Mouse (Mus musculus): ENCODE measurements around the gene Fam24b. TPM values are rescaled to one million over a fixed set of nuclear protein-coding genes. Genes with fewer than 3 reads are reported as not detected.

Fam24b gene
- polyA plus RNA-seq, 1 experiment from 2014 or later, result not detected

DNA sequence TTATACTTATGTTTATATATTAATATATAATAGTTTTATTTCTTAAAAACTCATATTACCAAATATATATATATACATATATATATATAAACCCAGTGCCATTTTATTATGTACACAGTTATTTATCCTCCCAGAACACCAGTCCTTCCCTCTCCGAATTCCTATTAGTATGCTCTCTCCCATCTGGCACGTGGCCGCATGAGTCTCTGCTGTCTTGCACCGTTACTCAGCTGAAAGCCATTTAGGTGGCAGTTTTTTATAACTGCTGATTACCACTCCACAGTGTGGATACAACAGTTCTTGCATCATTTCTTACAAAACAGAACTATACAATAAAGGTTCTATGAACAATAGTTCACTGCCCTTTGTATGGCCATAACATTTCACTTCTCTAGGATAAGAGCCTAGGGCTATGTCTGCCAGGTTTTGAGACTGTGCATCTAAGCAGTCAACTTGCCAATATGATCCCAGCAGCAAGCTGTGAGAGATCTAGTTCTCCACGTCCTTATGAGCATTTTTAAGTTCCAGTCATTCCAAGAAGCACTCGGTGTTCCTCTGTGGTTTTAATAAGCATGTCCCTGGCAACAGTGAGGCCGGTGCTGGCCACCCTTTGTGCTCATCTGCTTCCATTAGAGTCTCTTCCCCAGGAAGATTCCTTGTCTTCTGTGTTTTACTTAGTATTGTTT is 16.7 kb upstream of the Fam24b start:
- DNase-seq (ENCODE audit: low spot score), result peak; percentile 52
- WGBS, result 75% methylated on average over 7 of the region's 7 CpGs
- no peaks in the 10 kb centered on the region for H3K9me3 ChIP-seq (replicated peaks; ENCODE audit: control insufficient read depth, low read length)
- ATAC-seq, result peak; percentile 34; the same call in 1 of the 2 replicates
- no peak overlapping the region for H3K9ac ChIP-seq (ENCODE audit: low read length)
- no peaks in the 10 kb centered on the region for H3K27me3 ChIP-seq (replicated peaks; ENCODE audit: control insufficient read depth, insufficient read depth, low read length)
- H3K36me3 ChIP-seq (ENCODE audit: control insufficient read depth, insufficient read depth, low read length), result peaks cover 55% of the 10 kb centered on the region
- H3K4me3 ChIP-seq (ENCODE audit: low read depth, low read length), result no peak overlapping the region
- no peak overlapping the region for H3K4me2 ChIP-seq (ENCODE audit: low read length)
- no peak overlapping the region for H3K27ac ChIP-seq (ENCODE audit: low read depth, low read length)
- no peaks in the 10 kb centered on the region for H3K4me1 ChIP-seq (ENCODE audit: control insufficient read depth, insufficient read depth, low read length)

DNA sequence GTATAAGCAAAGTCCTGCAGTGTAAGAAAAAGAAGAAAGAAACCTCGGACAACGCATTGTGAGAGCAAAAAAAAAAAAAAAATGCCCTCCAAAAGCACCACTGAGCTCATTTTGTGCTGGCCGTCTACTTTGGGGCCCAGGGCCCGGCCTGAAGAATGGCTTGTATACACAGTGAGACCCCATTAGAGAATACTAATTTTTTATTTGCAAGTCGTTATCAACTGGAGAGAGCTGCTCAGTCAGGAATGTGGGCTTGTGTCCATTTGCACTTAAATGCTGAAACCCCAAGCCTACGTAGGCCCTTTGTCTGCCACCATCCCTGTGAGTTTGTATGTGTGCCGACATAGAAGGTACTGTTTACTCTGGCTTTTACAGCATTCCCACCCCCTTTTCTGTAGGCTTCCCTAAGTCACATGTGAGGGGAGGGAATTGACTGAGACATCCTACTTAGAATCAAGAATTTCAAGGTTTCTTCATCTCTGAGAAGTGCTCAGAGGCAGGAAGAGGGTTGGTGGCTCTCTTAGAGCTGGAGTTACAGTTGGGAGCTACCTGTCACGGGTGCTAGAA is 8.3 kb upstream of the Fam24b start:
- H3K27ac ChIP-seq (ENCODE audit: low read depth, low read length), result no peak overlapping the region
- peaks cover 22% of the 10 kb centered on the region; the same call in 1 of the 2 replicates for H3K36me3 ChIP-seq (ENCODE audit: control insufficient read depth, insufficient read depth, low read length)
- ATAC-seq, result peak; percentile 55; the same call in 1 of the 2 replicates
- peaks cover 6% of the 10 kb centered on the region; the same call in 1 of the 2 replicates for H3K4me1 ChIP-seq (ENCODE audit: control insufficient read depth, insufficient read depth, low read length)
- DNase-seq (ENCODE audit: low spot score), result peak; percentile 41
- no peak overlapping the region for H3K4me3 ChIP-seq (ENCODE audit: low read depth, low read length)
- no peak overlapping the region for H3K9ac ChIP-seq (ENCODE audit: low read length)
- 22% methylated on average over 8 of the region's 8 CpGs for WGBS
- no peaks in the 10 kb centered on the region for H3K27me3 ChIP-seq (replicated peaks; ENCODE audit: control insufficient read depth, insufficient read depth, low read length)
- no peak overlapping the region for H3K4me2 ChIP-seq (ENCODE audit: low read length)
- no peaks in the 10 kb centered on the region for H3K9me3 ChIP-seq (replicated peaks; ENCODE audit: control insufficient read depth, low read length)

DNA sequence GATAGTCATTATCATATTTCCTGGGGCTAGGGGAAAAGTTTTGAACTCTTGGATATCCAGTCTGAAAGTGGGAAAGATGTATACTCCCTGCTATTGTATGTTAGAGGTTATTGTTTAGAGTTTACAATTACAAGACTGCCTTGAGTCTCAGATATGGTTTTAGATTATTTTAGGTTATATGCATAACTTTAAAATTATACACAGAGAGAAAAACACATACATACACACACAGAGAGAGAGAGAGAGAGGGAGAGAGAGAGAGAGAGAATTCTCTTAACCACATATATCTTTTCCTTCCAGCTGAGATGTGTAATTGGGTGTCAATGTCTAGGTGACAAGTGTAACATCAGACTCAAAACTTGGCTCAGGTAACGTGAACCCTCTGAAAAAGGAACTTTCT is 4.2 kb upstream of the Fam24b start, which contains the start of gene Fam24a:
Gene Fam24a, plus strand, starts transcription at position 301 of the 400 bp plus-strand sequence.
- WGBS, result 49% methylated on average over 1 of the region's 1 CpGs
- no peak within 1 kb of the TSS for H3K4me2 ChIP-seq (ENCODE audit: low read length)
- DNase-seq (ENCODE audit: low spot score), result no peak

DNA sequence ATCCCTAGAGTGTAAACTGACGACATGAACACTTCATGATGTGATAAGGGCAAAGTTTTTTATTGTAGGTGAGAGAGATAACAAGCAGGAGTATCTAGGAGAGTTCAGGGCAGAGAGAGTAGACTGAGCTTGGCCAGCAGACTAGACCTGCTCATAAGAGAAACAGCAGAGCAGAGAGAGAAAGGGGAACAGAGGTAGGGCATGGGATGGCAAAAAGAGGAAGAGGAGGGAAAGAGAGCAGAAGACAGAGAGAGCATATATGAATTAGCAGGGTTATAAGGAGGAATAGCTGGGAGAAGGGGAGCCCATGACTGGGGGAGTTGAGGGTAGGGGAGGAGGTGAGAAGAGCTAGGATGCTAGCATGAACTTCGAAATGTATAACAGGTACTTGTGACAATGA is 2.4 kb upstream of the Fam24b start:
- WGBS, result 86% methylated on average over 2 of the region's 2 CpGs
- no peak for DNase-seq (ENCODE audit: low spot score)
- Histone ChIP-seq H3K4me2 (ENCODE audit: low read length) (no peak overlapping the region), H3K9me3 (replicated peaks; ENCODE audit: control insufficient read depth, low read length) (no peaks in the 10 kb centered on the region), H3K27ac (ENCODE audit: low read depth, low read length) (no peak overlapping the region), H3K36me3 (ENCODE audit: control insufficient read depth, insufficient read depth, low read length) (no peaks in the 10 kb centered on the region), H3K4me1 (ENCODE audit: control insufficient read depth, insufficient read depth, low read length) (no peaks in the 10 kb centered on the region), H3K9ac (ENCODE audit: low read length) (no peak overlapping the region), H3K4me3 (ENCODE audit: low read depth, low read length) (no peak overlapping the region), H3K27me3 (replicated peaks; ENCODE audit: control insufficient read depth, insufficient read depth, low read length) (no peaks in the 10 kb centered on the region)
- ATAC-seq, result no peak

More for the DNA sequence above, 4.2 kb upstream of the Fam24b start, which contains the start of gene Fam24a:
- ATAC-seq, result no peak
- Histone ChIP-seq H3K27me3 (replicated peaks; ENCODE audit: control insufficient read depth, insufficient read depth, low read length) (no peaks in the 10 kb centered on the region), H3K9ac (ENCODE audit: low read length) (no peak within 1 kb of the TSS), H3K9me3 (replicated peaks; ENCODE audit: control insufficient read depth, low read length) (no peaks in the 10 kb centered on the region), H3K36me3 (ENCODE audit: control insufficient read depth, insufficient read depth, low read length) (no peaks in the 10 kb centered on the region), H3K4me3 (ENCODE audit: low read depth, low read length) (no peak within 1 kb of the TSS), H3K27ac (ENCODE audit: low read depth, low read length) (no peak within 1 kb of the TSS), H3K4me1 (ENCODE audit: control insufficient read depth, insufficient read depth, low read length) (peaks cover 6% of the 10 kb centered on the region; the same call in 1 of the 2 replicates)

DNA sequence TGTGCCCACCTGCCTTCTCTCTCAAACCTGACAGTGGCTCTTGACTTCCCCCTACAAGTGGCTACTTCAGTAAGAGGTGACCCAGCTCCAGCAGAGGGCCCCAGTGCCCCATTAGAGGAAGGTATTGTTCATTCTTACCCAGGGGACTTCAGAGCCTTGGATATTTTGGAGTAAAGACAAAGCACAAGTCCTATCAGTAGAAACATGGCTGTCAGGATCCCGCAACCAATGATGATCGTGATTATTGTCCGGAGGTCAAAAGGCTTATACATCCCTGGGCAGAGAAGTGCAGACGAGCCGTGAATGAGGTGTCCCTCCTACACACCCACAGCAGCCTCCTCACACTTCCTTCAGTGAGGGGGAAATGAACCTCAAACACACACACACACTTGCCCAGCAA is 2.3 kb downstream of the Fam24b start:
- H3K9me3 ChIP-seq (replicated peaks; ENCODE audit: control insufficient read depth, low read length), result no peaks in the 10 kb centered on the region

DNA sequence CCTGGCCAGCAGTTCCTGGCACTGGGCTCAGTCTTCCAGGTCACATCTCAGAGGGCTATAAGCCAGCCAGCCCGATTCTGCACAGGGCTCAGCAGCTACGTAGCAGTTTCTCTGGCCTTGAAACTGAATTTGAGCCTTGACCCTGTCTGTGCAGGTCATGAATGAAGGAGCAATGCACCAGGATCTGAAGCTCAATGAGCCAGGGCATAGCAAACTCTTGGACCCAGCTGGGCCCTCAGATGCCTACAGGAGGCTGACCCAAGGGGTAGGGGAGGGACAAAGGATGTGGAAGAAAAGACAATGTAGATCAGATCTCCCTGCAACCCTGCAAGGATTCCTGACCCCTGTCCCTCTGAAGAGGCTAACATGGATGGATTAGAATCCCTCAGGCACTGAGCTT is 7.1 kb downstream of the Fam24b start, which contains the start of gene Cuzd1:
Gene Cuzd1, minus strand, starts transcription at position 101 of the 400 bp plus-strand sequence.
- ATAC-seq (no peak), DNase-seq (ENCODE audit: low spot score) (no peak)
- no peak within 1 kb of the TSS for H3K4me3 ChIP-seq (ENCODE audit: low read depth, low read length)
- no peak within 1 kb of the TSS for H3K9ac ChIP-seq (ENCODE audit: low read length)
- no peaks in the 10 kb centered on the region for H3K9me3 ChIP-seq (replicated peaks; ENCODE audit: control insufficient read depth, low read length)
- H3K4me2 ChIP-seq (ENCODE audit: low read length), result no peak within 1 kb of the TSS
- H3K4me1 ChIP-seq (ENCODE audit: control insufficient read depth, insufficient read depth, low read length), result no peaks in the 10 kb centered on the region
- H3K27me3 ChIP-seq (replicated peaks; ENCODE audit: control insufficient read depth, insufficient read depth, low read length), result no peaks in the 10 kb centered on the region
- WGBS, result 71% methylated on average over 2 of the region's 2 CpGs
- no peak within 1 kb of the TSS for H3K27ac ChIP-seq (ENCODE audit: low read depth, low read length)
- H3K36me3 ChIP-seq (ENCODE audit: control insufficient read depth, insufficient read depth, low read length), result no peaks in the 10 kb centered on the region

More for the DNA sequence above, 2.3 kb downstream of the Fam24b start:
- no peaks in the 10 kb centered on the region for H3K36me3 ChIP-seq (ENCODE audit: control insufficient read depth, insufficient read depth, low read length)
- H3K4me3 ChIP-seq (ENCODE audit: low read depth, low read length), result no peak overlapping the region
- no peaks in the 10 kb centered on the region for H3K4me1 ChIP-seq (ENCODE audit: control insufficient read depth, insufficient read depth, low read length)
- WGBS, result 87% methylated on average over 5 of the region's 5 CpGs
- H3K27ac ChIP-seq (ENCODE audit: low read depth, low read length), result no peak overlapping the region
- no peak overlapping the region for H3K9ac ChIP-seq (ENCODE audit: low read length)
- H3K27me3 ChIP-seq (replicated peaks; ENCODE audit: control insufficient read depth, insufficient read depth, low read length), result no peaks in the 10 kb centered on the region
- DNase-seq (ENCODE audit: low spot score), result no peak
- H3K4me2 ChIP-seq (ENCODE audit: low read length), result no peak overlapping the region
- ATAC-seq, result no peak

DNA sequence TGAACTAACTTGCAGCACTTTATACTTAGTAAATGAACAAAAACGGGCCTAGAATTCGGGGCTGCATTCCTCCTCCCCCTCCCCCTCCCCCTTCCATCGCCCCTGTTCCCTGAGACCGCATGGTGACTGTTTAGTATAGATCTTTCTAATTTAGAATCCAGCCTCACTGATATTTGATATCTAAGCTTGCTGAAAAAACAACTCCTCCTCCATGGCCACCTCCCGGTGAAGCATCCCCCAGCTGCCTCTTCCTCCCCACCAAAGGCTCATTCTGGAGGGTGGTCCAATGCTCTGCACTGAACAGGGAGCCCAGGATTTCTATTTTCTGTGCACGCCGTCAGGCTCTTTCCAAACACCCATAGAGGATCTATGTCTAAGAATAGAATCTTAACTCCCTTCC is 11.0 kb downstream of the Fam24b start:
- Histone ChIP-seq H3K9me3 (replicated peaks; ENCODE audit: control insufficient read depth, low read length) (no peaks in the 10 kb centered on the region), H3K4me3 (ENCODE audit: low read depth, low read length) (no peak overlapping the region), H3K27me3 (replicated peaks; ENCODE audit: control insufficient read depth, insufficient read depth, low read length) (no peaks in the 10 kb centered on the region), H3K36me3 (ENCODE audit: control insufficient read depth, insufficient read depth, low read length) (no peaks in the 10 kb centered on the region), H3K9ac (ENCODE audit: low read length) (no peak overlapping the region), H3K4me2 (ENCODE audit: low read length) (no peak overlapping the region), H3K27ac (ENCODE audit: low read depth, low read length) (no peak overlapping the region), H3K4me1 (ENCODE audit: control insufficient read depth, insufficient read depth, low read length) (no peaks in the 10 kb centered on the region)
- ATAC-seq, result no peak
- DNase-seq (ENCODE audit: low spot score), result no peak
- 81% methylated on average over 6 of the region's 7 CpGs for WGBS

DNA sequence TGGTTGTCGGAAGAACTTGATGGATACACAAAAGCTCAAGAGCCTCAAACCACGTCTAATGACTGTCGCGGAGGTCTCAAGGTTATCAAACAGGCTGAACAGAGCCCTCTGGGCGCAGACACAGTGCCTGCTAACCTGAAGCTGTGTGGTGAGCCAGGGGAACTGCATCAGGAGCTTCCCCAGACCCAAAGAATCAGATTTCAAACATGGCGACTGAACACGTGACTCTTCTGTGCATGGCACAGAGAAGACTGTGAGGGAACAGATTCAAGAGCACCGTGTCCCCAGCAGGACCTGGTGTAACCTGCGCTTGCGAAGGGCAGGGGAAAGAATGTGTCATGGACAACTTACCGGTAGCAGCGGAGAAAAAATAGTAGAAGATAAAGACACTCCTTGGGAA is 11.7 kb downstream of the Fam24b start:
- WGBS, result 78% methylated on average over 12 of the region's 12 CpGs
- ATAC-seq (no peak), DNase-seq (ENCODE audit: low spot score) (no peak)
- Histone ChIP-seq H3K9me3 (replicated peaks; ENCODE audit: control insufficient read depth, low read length) (no peaks in the 10 kb centered on the region), H3K27ac (ENCODE audit: low read depth, low read length) (no peak overlapping the region), H3K9ac (ENCODE audit: low read length) (no peak overlapping the region), H3K36me3 (ENCODE audit: control insufficient read depth, insufficient read depth, low read length) (no peaks in the 10 kb centered on the region), H3K27me3 (replicated peaks; ENCODE audit: control insufficient read depth, insufficient read depth, low read length) (no peaks in the 10 kb centered on the region), H3K4me1 (ENCODE audit: control insufficient read depth, insufficient read depth, low read length) (no peaks in the 10 kb centered on the region), H3K4me3 (ENCODE audit: low read depth, low read length) (no peak overlapping the region), H3K4me2 (ENCODE audit: low read length) (no peak overlapping the region)

DNA sequence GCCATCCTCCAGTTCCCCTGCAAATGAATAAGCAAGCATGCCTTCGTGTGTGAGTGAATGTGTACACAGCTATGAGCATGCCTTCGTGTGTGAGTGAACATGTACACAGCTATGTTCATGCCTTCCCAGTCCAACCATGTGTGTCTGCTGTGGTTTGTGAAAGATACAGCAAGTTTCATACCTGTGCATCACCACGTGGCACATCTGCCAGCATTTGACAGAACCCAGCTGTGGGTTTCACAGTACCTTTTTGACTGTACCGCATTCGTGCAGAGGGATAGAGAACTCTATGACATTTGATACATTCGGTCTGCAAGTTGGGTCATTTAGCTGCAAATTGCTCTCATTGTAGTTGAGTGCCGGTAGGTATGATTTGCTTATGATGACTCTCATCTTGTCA is 14.8 kb downstream of the Fam24b start:
- WGBS, result 84% methylated on average over 7 of the region's 7 CpGs
- no peaks in the 10 kb centered on the region for H3K27me3 ChIP-seq (replicated peaks; ENCODE audit: control insufficient read depth, insufficient read depth, low read length)
- no peak overlapping the region for H3K27ac ChIP-seq (ENCODE audit: low read depth, low read length)
- DNase-seq (ENCODE audit: low spot score) (no peak), ATAC-seq (no peak)
- no peaks in the 10 kb centered on the region for H3K4me1 ChIP-seq (ENCODE audit: control insufficient read depth, insufficient read depth, low read length)
- H3K4me3 ChIP-seq (ENCODE audit: low read depth, low read length), result no peak overlapping the region
- no peaks in the 10 kb centered on the region for H3K36me3 ChIP-seq (ENCODE audit: control insufficient read depth, insufficient read depth, low read length)
- no peak overlapping the region for H3K4me2 ChIP-seq (ENCODE audit: low read length)
- no peak overlapping the region for H3K9ac ChIP-seq (ENCODE audit: low read length)
- H3K9me3 ChIP-seq (replicated peaks; ENCODE audit: control insufficient read depth, low read length), result no peaks in the 10 kb centered on the region
